Mouse (Mus musculus): ENCODE data around the gene Nin. TPM values are rescaled to one million over a fixed set of nuclear protein-coding genes. Genes with fewer than 3 reads are reported as not detected.

Nin gene
- total RNA-seq, 2 experiments from 2014 or later = 61.9 to 79.5 TPM

GRCm38 (mm10) chr12:70140542-70140941 lies 27.0 kb upstream of the Nin start:
- no peak for DNase-seq (ENCODE audit: low spot score in 2 of 2)
- no peak for TF ChIP-seq CTCF (conservative IDR thresholded peaks at IDR 0.05)
- no peak overlapping the region for H3K4me3 ChIP-seq
- H3K27ac ChIP-seq = no peak overlapping the region

GRCm38 (mm10) chr12:70139871-70140270 lies 26.4 kb upstream of the Nin start:
- Histone ChIP-seq H3K4me3 (no peak overlapping the region), H3K27ac (no peak overlapping the region)
- no peak for DNase-seq (ENCODE audit: low spot score in 2 of 2)
- no peak for TF ChIP-seq CTCF (conservative IDR thresholded peaks at IDR 0.05)

- DNase-seq (ENCODE audit: low spot score in 2 of 2) = no peak
- no peak overlapping the region for H3K27ac ChIP-seq
- no peak overlapping the region for H3K4me3 ChIP-seq
- no peak for TF ChIP-seq CTCF (conservative IDR thresholded peaks at IDR 0.05)
Measured at GRCm38 (mm10) chr12:70137626-70138025, 24.1 kb upstream of the Nin start.

GRCm38 (mm10) chr12:70137095-70137494 lies 23.6 kb upstream of the Nin start:
- H3K27ac ChIP-seq = no peak overlapping the region
- no peak for TF ChIP-seq CTCF (conservative IDR thresholded peaks at IDR 0.05)
- no peak for DNase-seq (ENCODE audit: low spot score in 2 of 2)

GRCm38 (mm10) chr12:70136185-70136756 lies 22.8 kb upstream of the Nin start:
- no peak overlapping the region for H3K27ac ChIP-seq
- no peak for DNase-seq (ENCODE audit: low spot score in 2 of 2)
- no peak overlapping the region for H3K4me3 ChIP-seq
- no peak for TF ChIP-seq CTCF (conservative IDR thresholded peaks at IDR 0.05)

More at GRCm38 (mm10) chr12:70137095-70137494, 23.6 kb upstream of the Nin start:
- H3K4me3 ChIP-seq = no peak overlapping the region

GRCm38 (mm10) chr12:70134627-70135235 lies 21.2 kb upstream of the Nin start:
- no peak overlapping the region for H3K27ac ChIP-seq
- TF ChIP-seq CTCF (conservative IDR thresholded peaks at IDR 0.05) = no peak
- no peak overlapping the region for H3K4me3 ChIP-seq
- DNase-seq (ENCODE audit: low spot score in 2 of 2) = no peak

GRCm38 (mm10) chr12:70131042-70131675 lies 17.6 kb upstream of the Nin start:
- TF ChIP-seq CTCF (conservative IDR thresholded peaks at IDR 0.05) = no peak
- H3K27ac ChIP-seq = peak overlapping the region; percentile 82
- peak overlapping the region; percentile 52 for H3K4me3 ChIP-seq
- DNase-seq (ENCODE audit: low spot score in 2 of 2) = peak in 1 of 2 experiments; percentile 40

GRCm38 (mm10) chr12:70129105-70129504 lies 15.6 kb upstream of the Nin start:
- H3K27ac ChIP-seq = no peak overlapping the region
- peak; percentile 48 for TF ChIP-seq CTCF (conservative IDR thresholded peaks at IDR 0.05)
- no peak overlapping the region for H3K4me3 ChIP-seq
- no peak for DNase-seq (ENCODE audit: low spot score in 2 of 2)

GRCm38 (mm10) chr12:70126626-70127025 lies 13.1 kb upstream of the Nin start:
- DNase-seq (ENCODE audit: low spot score in 2 of 2) = no peak
- H3K4me3 ChIP-seq = no peak overlapping the region
- H3K27ac ChIP-seq = no peak overlapping the region
- TF ChIP-seq CTCF (conservative IDR thresholded peaks at IDR 0.05) = no peak

- H3K4me3 ChIP-seq = no peak overlapping the region
- H3K27ac ChIP-seq = peak overlapping the region; percentile 71
- no peak for DNase-seq (ENCODE audit: low spot score in 2 of 2)
- no peak for TF ChIP-seq CTCF (conservative IDR thresholded peaks at IDR 0.05)
Measured at GRCm38 (mm10) chr12:70119552-70119951, 6.0 kb upstream of the Nin start.

- DNase-seq (ENCODE audit: low spot score in 2 of 2) = peak; percentile 53 to 85
- Histone ChIP-seq H3K4me3 (no peak overlapping the region), H3K27ac (peak overlapping the region; percentile 71)
- TF ChIP-seq CTCF (conservative IDR thresholded peaks at IDR 0.05) = peak; percentile 52
Measured at GRCm38 (mm10) chr12:70118721-70119345, 5.3 kb upstream of the Nin start.

GRCm38 (mm10) chr12:70117146-70117545 lies 3.6 kb upstream of the Nin start:
- H3K27ac ChIP-seq = no peak overlapping the region
- no peak for TF ChIP-seq CTCF (conservative IDR thresholded peaks at IDR 0.05)
- DNase-seq (ENCODE audit: low spot score in 2 of 2) = no peak
- H3K4me3 ChIP-seq = no peak overlapping the region

- Histone ChIP-seq H3K4me3 (peak overlapping the region; percentile 73), H3K27ac (peak overlapping the region; percentile 97)
- no peak for DNase-seq (ENCODE audit: low spot score in 2 of 2)
- no peak for TF ChIP-seq CTCF (conservative IDR thresholded peaks at IDR 0.05)
Measured at GRCm38 (mm10) chr12:70112090-70112383, 1.5 kb downstream of the Nin start.
